Mouse (Mus musculus) hindbrain, postnatal 0 days (tissue): Measurements from ENCODE around the gene Zfp37. TPM values are rescaled to one million over a fixed set of nuclear protein-coding genes. Genes with fewer than 3 reads are reported as not detected.
"Not testable (repeated sequence)": the region's sequence is repeated elsewhere in the genome, so short reads cannot be mapped to it uniquely, and the experiment has no call there.

Experiments
- ATAC-seq: fragments of 200-750 bp; cut with Nextera tagmentation; 2 replicates; pipeline ENCODE4 v1.8.0; 2017; ENCODE audit warnings: mild to moderate bottlenecking, moderate TSS enrichment, moderate library complexity
- DNase-seq: peaks from one replicate; pipeline ENCODE4 v3.0.0-alpha.2; 2015; ENCODE audit warnings: low spot score
- H3K27ac ChIP-seq: fragments of 300-500 bp; sonication (generic); 2 replicates; pipeline ENCODE4 v1.5.1; 2014; ENCODE audit warnings: mild to moderate bottlenecking
- H3K27me3 ChIP-seq: fragments of 300-500 bp; sonication (generic); 2 replicates; pipeline ENCODE4 v1.6.1; 2014; ENCODE audit warnings: low read length, mixed read lengths; ENCODE audit not compliant: insufficient read depth
- H3K36me3 ChIP-seq: fragments of 300-500 bp; sonication (generic); 2 replicates; pipeline ENCODE4 v1.6.1; 2014; ENCODE audit warnings: low read length, mixed read lengths; ENCODE audit not compliant: insufficient read depth
- H3K4me1 ChIP-seq: fragments of 300-500 bp; sonication (generic); 2 replicates; pipeline ENCODE4 v1.6.1; 2014; ENCODE audit warnings: antibody characterized with exemption, low read length, mixed read lengths; ENCODE audit not compliant: insufficient read depth
- H3K4me2 ChIP-seq: fragments of 300-500 bp; sonication (generic); 2 replicates; pipeline ENCODE4 v1.6.1; 2014; ENCODE audit warnings: low read depth, mild to moderate bottlenecking, low read length, moderate library complexity, mixed read lengths
- H3K4me3 ChIP-seq: fragments of 300-500 bp; sonication (generic); 2 replicates; pipeline ENCODE4 v1.5.1; 2014; ENCODE audit warnings: low read length
- H3K9ac ChIP-seq: fragments of 300-500 bp; sonication (generic); replicated peaks from 2 replicates; pipeline ENCODE4 v1.6.1; 2014; ENCODE audit warnings: mild to moderate bottlenecking, low read length, moderate library complexity, mixed read lengths
- H3K9me3 ChIP-seq: fragments of 300-500 bp; sonication (generic); 2 replicates; pipeline ENCODE4 v1.6.1; 2016; ENCODE audit warnings: low read length, mixed read lengths
- CTCF ChIP-seq: IDR thresholded peaks from 2 replicates; pipeline ENCODE4 v1.5.1; 2016; ENCODE audit warnings: antibody characterized with exemption, control low read depth, low read depth
- WGBS: fragments of 180-500 bp; shearing (Covaris S2); extraction: QIAGEN DNeasy Blood & Tissue Kit; methylation state at CpG from one replicate; pipeline ENCODE4 v1.1.7; 2014; 5-methylcytosine and 5-hydroxymethylcytosine counted together
- polyA plus RNA-seq: library from polyadenylated mRNA; unstranded; fragments of >200 nt; fragmentation: Nextera tagmentation; extraction: Ambion mirVana; gene quantifications from 2 replicates; pipeline ENCODE4 v1.2.1, GENCODE M21; 2015
- total RNA-seq: library from RNA; depleted of rRNA; stranded (reverse); fragments of >200 nt; gene quantifications from 2 replicates; pipeline ENCODE4 v1.2.3, GENCODE M21; 2014

Zfp37 gene
- total and polyA plus RNA-seq, 2 experiments from 2014 or later, result 12.5 to 16.2 TPM

- Histone ChIP-seq H3K4me3 (no peak overlapping the region), H3K36me3 (no peaks in the 10 kb centered on the region), H3K9ac (no peak overlapping the region), H3K27me3 (no peaks in the 10 kb centered on the region), H3K9me3 (no peaks in the 10 kb centered on the region), H3K27ac (no peak overlapping the region), H3K4me2 (no peak overlapping the region), H3K4me1 (no peaks in the 10 kb centered on the region)
- TF ChIP-seq CTCF, result no peak
- ATAC-seq, result no peak
- no peak for DNase-seq
- 67% methylated on average over 10 of the region's 10 CpGs for WGBS
These were observed 36.3 kb upstream of the Zfp37 start for GRCm38 (mm10) chr4:62267101-62267500.

GRCm38 (mm10) chr4:62266016-62266415, 35.2 kb upstream of the Zfp37 start:
- ATAC-seq, DNase-seq, H3K27ac ChIP-seq, H3K4me3 ChIP-seq, H3K36me3 ChIP-seq, H3K4me2 ChIP-seq, H3K9me3 ChIP-seq, H3K27me3 ChIP-seq, H3K9ac ChIP-seq, H3K4me1 ChIP-seq: not testable (repeated sequence)
- 86% methylated on average over 4 of the region's 7 CpGs for WGBS

- no peak overlapping the region for H3K4me3 ChIP-seq
- DNase-seq (no peak), ATAC-seq (no peak)
- no peaks in the 10 kb centered on the region for H3K4me1 ChIP-seq
- H3K9ac ChIP-seq, result no peak overlapping the region
- H3K27ac ChIP-seq, result no peak overlapping the region
- H3K36me3 ChIP-seq, result no peaks in the 10 kb centered on the region
- no peak for TF ChIP-seq CTCF
- H3K9me3 ChIP-seq, result no peaks in the 10 kb centered on the region
- 81% methylated on average over 10 of the region's 10 CpGs for WGBS
- H3K27me3 ChIP-seq, result no peaks in the 10 kb centered on the region
- no peak overlapping the region for H3K4me2 ChIP-seq
These were observed 34.4 kb upstream of the Zfp37 start for GRCm38 (mm10) chr4:62265154-62265836.

GRCm38 (mm10) chr4:62263133-62263844, 32.4 kb upstream of the Zfp37 start:
- Histone ChIP-seq H3K36me3 (no peaks in the 10 kb centered on the region), H3K4me2 (no peak overlapping the region), H3K9ac (no peak overlapping the region), H3K27me3 (no peaks in the 10 kb centered on the region), H3K4me3 (no peak overlapping the region), H3K27ac (no peak overlapping the region), H3K9me3 (no peaks in the 10 kb centered on the region), H3K4me1 (no peaks in the 10 kb centered on the region)
- DNase-seq (peak; percentile 79), ATAC-seq (peak; percentile 74)
- WGBS, result 25% methylated on average over 7 of the region's 7 CpGs
- peak; percentile 75 for TF ChIP-seq CTCF

GRCm38 (mm10) chr4:62262276-62262675, 31.4 kb upstream of the Zfp37 start, which contains the start of gene Slc31a2:
Slc31a2 (plus strand) TSS chr4:62262562.
- no peak for DNase-seq
- Histone ChIP-seq H3K9ac (no peak within 1 kb of the TSS), H3K27me3 (no peaks in the 10 kb centered on the region), H3K9me3 (no peaks in the 10 kb centered on the region), H3K4me1 (no peaks in the 10 kb centered on the region), H3K4me3 (no peak within 1 kb of the TSS), H3K27ac (no peak within 1 kb of the TSS), H3K36me3 (no peaks in the 10 kb centered on the region), H3K4me2 (no peak within 1 kb of the TSS)
- 50% methylated on average over 2 of the region's 2 CpGs for WGBS
- ATAC-seq, result no peak
- no peak for TF ChIP-seq CTCF

GRCm38 (mm10) chr4:62256931-62257330, 26.1 kb upstream of the Zfp37 start:
- Histone ChIP-seq H3K4me3 (no peak overlapping the region), H3K27me3 (no peaks in the 10 kb centered on the region), H3K9me3 (no peaks in the 10 kb centered on the region), H3K36me3 (no peaks in the 10 kb centered on the region), H3K9ac (no peak overlapping the region), H3K4me1 (no peaks in the 10 kb centered on the region), H3K4me2 (no peak overlapping the region), H3K27ac (no peak overlapping the region)
- whole genome bisulfite sequencing, result 37% methylated on average over 8 of the region's 8 CpGs
- ATAC-seq, result no peak
- no peak for TF ChIP-seq CTCF
- DNase-seq, result no peak

GRCm38 (mm10) chr4:62254551-62254950, 23.7 kb upstream of the Zfp37 start:
- H3K4me3 ChIP-seq, result no peak overlapping the region
- H3K27me3 ChIP-seq, result no peaks in the 10 kb centered on the region
- ATAC-seq (no peak), DNase-seq (no peak)
- H3K4me1 ChIP-seq, result no peaks in the 10 kb centered on the region
- H3K36me3 ChIP-seq, result no peaks in the 10 kb centered on the region
- H3K27ac ChIP-seq, result no peak overlapping the region
- no peak for TF ChIP-seq CTCF
- no peak overlapping the region for H3K4me2 ChIP-seq
- H3K9me3 ChIP-seq, result no peaks in the 10 kb centered on the region
- H3K9ac ChIP-seq, result no peak overlapping the region
- WGBS, result 60% methylated on average over 8 of the region's 8 CpGs
